Comparison of ENCODE assay signal across 9 mouse cellular contexts in genomic region chr11:76255431-76256001, GRCm38 (mm10). TPM values are rescaled to one million over a fixed set of nuclear protein-coding genes. Genes with fewer than 3 reads are reported as not detected.
DNase-seq lines count a peak whose midpoint lies in the region; ATAC-seq and TF ChIP-seq lines count a peak whose summit lies in the region.
"Had no signal": no experiment of that assay in that cellular context is flagged by ENCODE, and none has a peak within 500 bp of the region (broad histone marks: within the 10 kb centered on the region; RNA-seq: fewer than 3 reads in every experiment).

No protein-coding gene starts in this region.

- no peak for TF ChIP-seq CTCF in midbrain, postnatal 0 days (IDR thresholded peaks at IDR 0.05)

- peaks cover 26% of the 10 kb centered on the region for H3K4me1 ChIP-seq in forebrain, embryonic 12.5 days
- peaks cover 11% of the 10 kb centered on the region for H3K4me1 ChIP-seq in forebrain, embryonic 11.5 days (replicated peaks; ENCODE audit: control insufficient read depth, insufficient read depth, low read length)
- H3K4me1 ChIP-seq in midbrain, postnatal 0 days (ENCODE audit: insufficient read depth, low read length) = peaks cover 2% of the 10 kb centered on the region; the same call in 1 of the 2 replicates
- peaks cover 6% of the 10 kb centered on the region for H3K4me1 ChIP-seq in midbrain, embryonic 14.5 days (ENCODE audit: control insufficient read depth, insufficient read depth, low read length)
- H3K4me1 ChIP-seq in embryonic facial prominence, embryonic 13.5 days = peaks cover 37% of the 10 kb centered on the region
- H3K4me1 ChIP-seq in limb, embryonic 15.5 days = peaks cover 30% of the 10 kb centered on the region
- H3K4me1 ChIP-seq: lung, embryonic 15.5 days had no signal

- H3K9ac ChIP-seq in forebrain, embryonic 12.5 days = no peak overlapping the region
- no peak overlapping the region for H3K9ac ChIP-seq in forebrain, embryonic 11.5 days (ENCODE audit: low read length)
- no peak overlapping the region for H3K9ac ChIP-seq in midbrain, postnatal 0 days (replicated peaks; ENCODE audit: low read length, poor library complexity, severe bottlenecking)
- H3K9ac ChIP-seq in midbrain, embryonic 14.5 days (replicated peaks; ENCODE audit: low read length) = no peak overlapping the region
- 0 out of 2 replicates have a peak overlapping the region, but pooled peaks have one; percentile 16 for H3K9ac ChIP-seq in embryonic facial prominence, embryonic 13.5 days
- H3K9ac ChIP-seq in limb, embryonic 15.5 days = no peak overlapping the region
- H3K9ac ChIP-seq: lung, embryonic 15.5 days had no signal

- no peak overlapping the region for H3K4me2 ChIP-seq in forebrain, embryonic 12.5 days
- H3K4me2 ChIP-seq in forebrain, embryonic 11.5 days (ENCODE audit: low read depth, low read length, severe bottlenecking) = no peak overlapping the region
- no peak overlapping the region for H3K4me2 ChIP-seq in midbrain, postnatal 0 days (ENCODE audit: low read depth, low read length, poor library complexity, severe bottlenecking)
- no peak overlapping the region for H3K4me2 ChIP-seq in midbrain, embryonic 14.5 days (ENCODE audit: low read length)
- no peak overlapping the region for H3K4me2 ChIP-seq in embryonic facial prominence, embryonic 13.5 days
- no peak overlapping the region for H3K4me2 ChIP-seq in limb, embryonic 15.5 days
- H3K4me2 ChIP-seq: lung, embryonic 15.5 days had no signal

- WGBS in forebrain, embryonic 12.5 days = 68% methylated on average over 4 of the region's 4 CpGs
- WGBS in forebrain, embryonic 11.5 days = 72% methylated on average over 4 of the region's 4 CpGs
- 59% methylated on average over 4 of the region's 4 CpGs for WGBS in midbrain, postnatal 0 days
- WGBS in midbrain, embryonic 14.5 days = 78% methylated on average over 4 of the region's 4 CpGs
- WGBS in embryonic facial prominence, embryonic 13.5 days = 56% methylated on average over 4 of the region's 4 CpGs
- WGBS in limb, embryonic 15.5 days = 29% methylated on average over 4 of the region's 4 CpGs

- H3K36me3 ChIP-seq in forebrain, embryonic 12.5 days (replicated peaks) = peaks cover 17% of the 10 kb centered on the region
- no peaks in the 10 kb centered on the region; the same call in 1 of the 2 replicates for H3K36me3 ChIP-seq in forebrain, embryonic 11.5 days (ENCODE audit: control insufficient read depth, insufficient read depth, low read length)
- peaks cover 8% of the 10 kb centered on the region; the same call in 1 of the 2 replicates for H3K36me3 ChIP-seq in midbrain, postnatal 0 days (ENCODE audit: insufficient read depth, low read length)
- peaks cover 10% of the 10 kb centered on the region; the same call in 1 of the 2 replicates for H3K36me3 ChIP-seq in midbrain, embryonic 14.5 days (ENCODE audit: control insufficient read depth, insufficient read depth, low read length)
- H3K36me3 ChIP-seq in embryonic facial prominence, embryonic 13.5 days = peaks cover 50% of the 10 kb centered on the region
- H3K36me3 ChIP-seq in limb, embryonic 15.5 days = peaks cover 39% of the 10 kb centered on the region
- H3K36me3 ChIP-seq: lung, embryonic 15.5 days had no signal

- DNase-seq in forebrain, embryonic 11.5 days (ENCODE audit: low spot score) = no peak
- DNase-seq in midbrain, postnatal 0 days (ENCODE audit: low spot score) = peak; percentile 68
- no peak for DNase-seq in midbrain, embryonic 14.5 days
- DNase-seq in kidney, postnatal 4 days = no peak
- no peak for DNase-seq in gastrocnemius, postnatal 36 days

- intact Hi-C loops in gastrocnemius, postnatal 36 days (cut with DNase I) = no loop called here

- ATAC-seq in forebrain, embryonic 12.5 days (ENCODE audit: low FRiP score) = no peak
- no peak for ATAC-seq in forebrain, embryonic 11.5 days (replicated peaks; ENCODE audit: low FRiP score)
- no peak for ATAC-seq in midbrain, postnatal 0 days (ENCODE audit: low FRiP score)
- ATAC-seq in midbrain, embryonic 14.5 days (ENCODE audit: low FRiP score, low TSS enrichment) = no peak
- no peak for ATAC-seq in embryonic facial prominence, embryonic 13.5 days (ENCODE audit: insufficient number of reproducible peaks, insufficient read depth, low FRiP score, low TSS enrichment, low read depth)
- ATAC-seq in limb, embryonic 15.5 days (ENCODE audit: insufficient number of reproducible peaks, low FRiP score, low TSS enrichment, low read depth) = no peak

- H3K4me3 ChIP-seq in forebrain, embryonic 12.5 days (replicated peaks) = no peak overlapping the region
- no peak overlapping the region for H3K4me3 ChIP-seq in forebrain, embryonic 11.5 days (ENCODE audit: low read depth, low read length)
- no peak overlapping the region for H3K4me3 ChIP-seq in midbrain, postnatal 0 days (ENCODE audit: low read depth, low read length)
- no peak overlapping the region for H3K4me3 ChIP-seq in midbrain, embryonic 14.5 days (replicated peaks; ENCODE audit: low read depth, low read length)
- no peak overlapping the region for H3K4me3 ChIP-seq in embryonic facial prominence, embryonic 13.5 days
- H3K4me3 ChIP-seq in limb, embryonic 15.5 days = no peak overlapping the region
- H3K4me3 ChIP-seq: lung, embryonic 15.5 days had no signal

- 0 out of 2 replicates have a peak overlapping the region, but pooled peaks have one; percentile 32 for H3K27ac ChIP-seq in forebrain, embryonic 12.5 days
- no peak overlapping the region for H3K27ac ChIP-seq in forebrain, embryonic 11.5 days (ENCODE audit: low read depth, low read length)
- no peak overlapping the region for H3K27ac ChIP-seq in midbrain, postnatal 0 days (ENCODE audit: low read depth, low read length)
- H3K27ac ChIP-seq in midbrain, embryonic 14.5 days (replicated peaks; ENCODE audit: low read depth, low read length) = no peak overlapping the region
- H3K27ac ChIP-seq in embryonic facial prominence, embryonic 13.5 days = no peak overlapping the region
- 0 out of 2 replicates have a peak overlapping the region, but pooled peaks have one; percentile 17 for H3K27ac ChIP-seq in limb, embryonic 15.5 days
- H3K27ac ChIP-seq: lung, embryonic 15.5 days had no signal

- H3K9me3 ChIP-seq in forebrain, embryonic 12.5 days = no peaks in the 10 kb centered on the region
- H3K9me3 ChIP-seq in forebrain, embryonic 11.5 days (ENCODE audit: control insufficient read depth, low read length) = no peaks in the 10 kb centered on the region
- H3K9me3 ChIP-seq in midbrain, postnatal 0 days (ENCODE audit: low read length) = no peaks in the 10 kb centered on the region
- no peaks in the 10 kb centered on the region for H3K9me3 ChIP-seq in midbrain, embryonic 14.5 days (ENCODE audit: control insufficient read depth, low read length)
- H3K9me3 ChIP-seq in embryonic facial prominence, embryonic 13.5 days = no peaks in the 10 kb centered on the region
- no peaks in the 10 kb centered on the region for H3K9me3 ChIP-seq in limb, embryonic 15.5 days
- H3K9me3 ChIP-seq: lung, embryonic 15.5 days had no signal

- H3K27me3 ChIP-seq in forebrain, embryonic 12.5 days = no peaks in the 10 kb centered on the region
- H3K27me3 ChIP-seq in forebrain, embryonic 11.5 days (ENCODE audit: control insufficient read depth, insufficient read depth, low read length) = no peaks in the 10 kb centered on the region
- H3K27me3 ChIP-seq in midbrain, postnatal 0 days (ENCODE audit: insufficient read depth, low read length) = no peaks in the 10 kb centered on the region
- no peaks in the 10 kb centered on the region for H3K27me3 ChIP-seq in midbrain, embryonic 14.5 days (ENCODE audit: control insufficient read depth, insufficient read depth, low read length)
- no peaks in the 10 kb centered on the region for H3K27me3 ChIP-seq in embryonic facial prominence, embryonic 13.5 days
- H3K27me3 ChIP-seq in limb, embryonic 15.5 days = no peaks in the 10 kb centered on the region
- H3K27me3 ChIP-seq: lung, embryonic 15.5 days had no signal

RNA-seq across cellular contexts. Expression of gene Glod4, which starts 12.0 kb away (rescaled TPM):
- 123 and 125 TPM in 2 replicates for polyA plus RNA-seq in forebrain, embryonic 12.5 days (2016; fragmentation: Nextera tagmentation; extraction: Ambion mirVana)
- 122 and 125 TPM in 2 replicates for polyA plus RNA-seq in forebrain, embryonic 11.5 days (2014; fragmentation: Nextera tagmentation; extraction: Ambion mirVana)
- total RNA-seq in midbrain, postnatal 0 days (2014; rRNA removed) = 63.5 and 80.0 TPM in 2 replicates
- polyA plus RNA-seq in midbrain, postnatal 0 days (2015; fragmentation: Nextera tagmentation; extraction: Ambion mirVana) = 116 and 123 TPM in 2 replicates
- 114 and 141 TPM in 2 replicates for polyA plus RNA-seq in midbrain, embryonic 14.5 days (2014; fragmentation: Nextera tagmentation; extraction: Ambion mirVana)
- 126 and 138 TPM in 2 replicates for polyA plus RNA-seq in embryonic facial prominence, embryonic 13.5 days (2015; fragmentation: Nextera tagmentation; extraction: Ambion mirVana)
- 128 and 131 TPM in 2 replicates for polyA plus RNA-seq in limb, embryonic 15.5 days (2015; fragmentation: Nextera tagmentation; extraction: Ambion mirVana)
- 10 to 100 TPM; 16.6 to 17.2 TPM for total RNA-seq in gastrocnemius, postnatal 36 days (2021)

RNA-seq across cellular contexts. Expression of gene Mrm3, which starts 12.0 kb away (rescaled TPM):
- polyA plus RNA-seq in forebrain, embryonic 12.5 days (2016; fragmentation: Nextera tagmentation; extraction: Ambion mirVana) = 20.0 and 22.2 TPM in 2 replicates
- polyA plus RNA-seq in forebrain, embryonic 11.5 days (2014; fragmentation: Nextera tagmentation; extraction: Ambion mirVana) = 18.6 and 20.7 TPM in 2 replicates
- 13.6 and 15.3 TPM in 2 replicates for total RNA-seq in midbrain, postnatal 0 days (2014; rRNA removed)
- 23.6 and 26.0 TPM in 2 replicates for polyA plus RNA-seq in midbrain, postnatal 0 days (2015; fragmentation: Nextera tagmentation; extraction: Ambion mirVana)
- 21.0 and 22.7 TPM in 2 replicates for polyA plus RNA-seq in midbrain, embryonic 14.5 days (2014; fragmentation: Nextera tagmentation; extraction: Ambion mirVana)
- 24.9 and 25.2 TPM in 2 replicates for polyA plus RNA-seq in embryonic facial prominence, embryonic 13.5 days (2015; fragmentation: Nextera tagmentation; extraction: Ambion mirVana)
- polyA plus RNA-seq in limb, embryonic 15.5 days (2015; fragmentation: Nextera tagmentation; extraction: Ambion mirVana) = 22.8 and 27.2 TPM in 2 replicates
- 10 to 100 TPM; 11.0 to 13.9 TPM for total RNA-seq in gastrocnemius, postnatal 36 days (2021)

RNA-seq across cellular contexts. Expression of gene Gemin4, which starts 38.1 kb away (rescaled TPM):
- 31.9 and 35.3 TPM in 2 replicates for polyA plus RNA-seq in forebrain, embryonic 12.5 days (2016; fragmentation: Nextera tagmentation; extraction: Ambion mirVana)
- 46.2 and 52.9 TPM in 2 replicates for polyA plus RNA-seq in forebrain, embryonic 11.5 days (2014; fragmentation: Nextera tagmentation; extraction: Ambion mirVana)
- 10.1 and 14.1 TPM in 2 replicates for total RNA-seq in midbrain, postnatal 0 days (2014; rRNA removed)
- 6.9 and 7.4 TPM in 2 replicates for polyA plus RNA-seq in midbrain, postnatal 0 days (2015; fragmentation: Nextera tagmentation; extraction: Ambion mirVana)
- 13.4 and 20.0 TPM in 2 replicates for polyA plus RNA-seq in midbrain, embryonic 14.5 days (2014; fragmentation: Nextera tagmentation; extraction: Ambion mirVana)
- polyA plus RNA-seq in embryonic facial prominence, embryonic 13.5 days (2015; fragmentation: Nextera tagmentation; extraction: Ambion mirVana) = 27.3 and 33.8 TPM in 2 replicates
- polyA plus RNA-seq in limb, embryonic 15.5 days (2015; fragmentation: Nextera tagmentation; extraction: Ambion mirVana) = 24.0 and 26.6 TPM in 2 replicates
- total RNA-seq in gastrocnemius, postnatal 36 days (2021) = 1 to 10 TPM; 1.6 to 4.0 TPM

RNA-seq across cellular contexts. Expression of gene Dbil5, which starts 38.1 kb away (rescaled TPM):
- polyA plus RNA-seq in forebrain, embryonic 12.5 days (2016; fragmentation: Nextera tagmentation; extraction: Ambion mirVana) = 0.37 and 0.84 TPM in 2 replicates
- 0.48 TPM in 1 of 2 replicates, not detected in the other for polyA plus RNA-seq in forebrain, embryonic 11.5 days (2014; fragmentation: Nextera tagmentation; extraction: Ambion mirVana)
- total RNA-seq in midbrain, postnatal 0 days (2014; rRNA removed) = not detected in 2 replicates
- polyA plus RNA-seq in midbrain, postnatal 0 days (2015; fragmentation: Nextera tagmentation; extraction: Ambion mirVana) = 0.42 and 0.58 TPM in 2 replicates
- 1.1 TPM in 1 of 2 replicates, not detected in the other for polyA plus RNA-seq in midbrain, embryonic 14.5 days (2014; fragmentation: Nextera tagmentation; extraction: Ambion mirVana)
- polyA plus RNA-seq in embryonic facial prominence, embryonic 13.5 days (2015; fragmentation: Nextera tagmentation; extraction: Ambion mirVana) = 0.65 TPM in 1 of 2 replicates, not detected in the other
- 0.88 and 1.5 TPM in 2 replicates for polyA plus RNA-seq in limb, embryonic 15.5 days (2015; fragmentation: Nextera tagmentation; extraction: Ambion mirVana)
- total RNA-seq in gastrocnemius, postnatal 36 days (2021) = not detected

Comparison
In these comparisons a context has a peak if more than half of its experiments do, and no peak if none do; other contexts are left out.
1. H3K27ac ChIP-seq: peak in forebrain, embryonic 12.5 days (single experiment) and limb, embryonic 15.5 days (single experiment); none in forebrain, embryonic 11.5 days (single experiment), midbrain, postnatal 0 days (single experiment), midbrain, embryonic 14.5 days (single experiment) and embryonic facial prominence, embryonic 13.5 days (single experiment).